Mouse (Mus musculus) heart, embryonic 13.5 days (tissue): ENCODE data around the gene Ccdc36. TPM values are rescaled to one million over a fixed set of nuclear protein-coding genes. Genes with fewer than 3 reads are reported as not detected.

Experiments
- polyA plus RNA-seq: library from polyadenylated mRNA; unstranded; fragments of >200 nt; fragmentation: Nextera tagmentation; extraction: Ambion mirVana; gene quantifications from 2 replicates; pipeline ENCODE4 v1.2.1, GENCODE M21; 2015

Gene Ccdc36
- polyA plus RNA-seq, 1 experiment from 2014 or later, result 0.80 TPM

Other genes starting within 250 kb of the Ccdc36 start
- 0.32 and 0.36 TPM in 2 replicates for gene Bsn, start 238.1 kb downstream of the Ccdc36 start, polyA plus RNA-seq
- 136 and 138 TPM in 2 replicates for gene Dag1, start 164.5 kb downstream of the Ccdc36 start, polyA plus RNA-seq
- 23.6 and 24.3 TPM in 2 replicates for gene Nicn1, start 138.1 kb downstream of the Ccdc36 start, polyA plus RNA-seq
- gene Amt, start 131.6 kb downstream of the Ccdc36 start, polyA plus RNA-seq, result 10.9 and 12.9 TPM in 2 replicates
- gene Rhoa, start 122.4 kb downstream of the Ccdc36 start, polyA plus RNA-seq, result 332 and 341 TPM in 2 replicates
- gene Tcta, start 122.3 kb downstream of the Ccdc36 start, polyA plus RNA-seq, result 31.2 and 32.6 TPM in 2 replicates
- gene Gpx1, start 89.6 kb downstream of the Ccdc36 start, polyA plus RNA-seq, result 825 and 854 TPM in 2 replicates
- gene Usp4, start 80.6 kb downstream of the Ccdc36 start, polyA plus RNA-seq, result 80.6 and 86.7 TPM in 2 replicates
- gene 1700102P08Rik, start 35.7 kb downstream of the Ccdc36 start, polyA plus RNA-seq, result 0.21 and 0.39 TPM in 2 replicates
- not detected in 2 replicates for gene BC048562, start 8.0 kb upstream of the Ccdc36 start, polyA plus RNA-seq
- gene Ccdc71, start 32.0 kb upstream of the Ccdc36 start, polyA plus RNA-seq, result 36.3 and 42.7 TPM in 2 replicates
- 90.6 and 106 TPM in 2 replicates for gene Klhdc8b, start 33.1 kb upstream of the Ccdc36 start, polyA plus RNA-seq
- gene Lamb2, start 51.3 kb upstream of the Ccdc36 start, polyA plus RNA-seq, result 45.3 and 49.0 TPM in 2 replicates
- gene Usp19, start 62.1 kb upstream of the Ccdc36 start, polyA plus RNA-seq, result 51.4 and 55.9 TPM in 2 replicates
- gene Qars, start 79.2 kb upstream of the Ccdc36 start, polyA plus RNA-seq, result 62.2 and 69.0 TPM in 2 replicates
- gene Qrich1, start 88.3 kb upstream of the Ccdc36 start, polyA plus RNA-seq, result 81.2 and 81.7 TPM in 2 replicates
- 99.5 and 107 TPM in 2 replicates for gene Impdh2, start 131.8 kb upstream of the Ccdc36 start, polyA plus RNA-seq
- 53.5 TPM in 2 replicates for gene Ndufaf3, start 138.9 kb upstream of the Ccdc36 start, polyA plus RNA-seq
- 86.6 and 92.1 TPM in 2 replicates for gene Dalrd3, start 141.4 kb upstream of the Ccdc36 start, polyA plus RNA-seq
- gene Wdr6, start 150.3 kb upstream of the Ccdc36 start, polyA plus RNA-seq, result 61.7 and 64.1 TPM in 2 replicates
- 19.5 and 20.0 TPM in 2 replicates for gene P4htm, start 169.2 kb upstream of the Ccdc36 start, polyA plus RNA-seq
- gene Arih2, start 220.9 kb upstream of the Ccdc36 start, polyA plus RNA-seq, result 36.6 and 44.5 TPM in 2 replicates
- gene Slc25a20, start 233.6 kb upstream of the Ccdc36 start, polyA plus RNA-seq, result 67.9 and 73.0 TPM in 2 replicates